Mouse (Mus musculus) ZHBTc4 (cell line): ENCODE results near the gene Psmd3.
A peak's percentile ranks its signal among the peaks of the same experiment; 100 is the strongest.
"Not testable (repeated sequence)": the region's sequence is repeated elsewhere in the genome, so short reads cannot be mapped to it uniquely, and the experiment has no call there.

Experiments
- DNase-seq: peaks from one replicate; pipeline ENCODE4 v3.0.0-alpha.2; 2011; ENCODE audit warnings: low read depth, low spot score

The Psmd3 gene

GRCm38 (mm10) chr11:98717904-98718303 lies 35.5 kb downstream of the Psmd3 start:
- DNase-seq: peak; percentile 86

GRCm38 (mm10) chr11:98720756-98721155 lies 38.4 kb downstream of the Psmd3 start:
- no peak for DNase-seq

- DNase-seq: no peak
Measured at GRCm38 (mm10) chr11:98721458-98722226, 39.3 kb downstream of the Psmd3 start.

- DNase-seq: no peak
Measured at GRCm38 (mm10) chr11:98723098-98723497, 40.7 kb downstream of the Psmd3 start.

DNA sequence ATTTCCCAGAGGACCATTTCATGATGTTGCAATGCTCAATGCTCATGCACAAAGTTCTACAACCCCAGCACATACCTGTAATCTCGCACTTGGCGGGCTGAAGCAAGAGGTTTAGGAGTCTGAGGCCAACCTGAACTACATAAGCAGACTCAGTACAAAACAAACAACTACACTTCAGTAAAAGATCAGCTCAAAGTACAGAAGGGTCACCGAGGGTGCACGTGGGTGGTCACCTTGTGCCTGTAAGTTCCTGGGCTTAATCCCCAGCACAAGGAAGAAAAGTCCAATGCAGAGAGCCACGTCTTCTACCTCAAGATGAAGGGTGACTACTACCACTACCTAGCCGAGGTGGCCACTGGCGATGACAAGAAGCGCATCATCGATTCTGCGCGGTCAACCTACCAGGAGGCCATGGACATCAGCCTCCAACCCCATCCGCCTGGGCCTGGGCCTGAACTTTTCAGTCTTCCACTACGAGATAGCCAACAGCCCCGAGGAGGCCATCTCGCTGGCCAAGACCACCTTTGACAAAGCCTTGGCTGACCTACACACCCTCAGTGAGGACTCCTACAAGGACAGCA lies 43.7 kb downstream of the Psmd3 start:
- DNase-seq: no peak

- DNase-seq: peak; percentile 93
Measured at GRCm38 (mm10) chr11:98729119-98729588, 46.8 kb downstream of the Psmd3 start, which contains the start of gene Med24. Gene Med24, minus strand, starts transcription at chr11:98729435.

DNA sequence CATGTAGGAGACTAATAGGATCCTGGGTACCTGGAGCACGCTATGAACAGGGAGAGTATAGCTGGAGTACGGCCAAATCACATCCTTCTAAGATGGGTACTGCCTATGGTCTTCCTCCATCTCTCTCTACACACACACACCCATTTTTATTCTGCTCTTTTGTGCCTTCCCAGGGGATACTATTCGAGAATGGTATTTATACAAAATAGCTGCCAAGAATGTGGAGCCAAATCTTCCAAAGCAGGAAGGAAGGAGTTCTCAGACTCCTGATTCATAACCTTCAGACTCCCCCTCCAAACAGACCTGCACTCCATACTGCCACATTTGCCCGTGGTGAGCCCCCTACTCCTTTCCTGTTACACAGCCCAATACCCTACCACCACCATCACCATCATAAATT lies 48.4 kb downstream of the Psmd3 start:
- no peak for DNase-seq

DNA sequence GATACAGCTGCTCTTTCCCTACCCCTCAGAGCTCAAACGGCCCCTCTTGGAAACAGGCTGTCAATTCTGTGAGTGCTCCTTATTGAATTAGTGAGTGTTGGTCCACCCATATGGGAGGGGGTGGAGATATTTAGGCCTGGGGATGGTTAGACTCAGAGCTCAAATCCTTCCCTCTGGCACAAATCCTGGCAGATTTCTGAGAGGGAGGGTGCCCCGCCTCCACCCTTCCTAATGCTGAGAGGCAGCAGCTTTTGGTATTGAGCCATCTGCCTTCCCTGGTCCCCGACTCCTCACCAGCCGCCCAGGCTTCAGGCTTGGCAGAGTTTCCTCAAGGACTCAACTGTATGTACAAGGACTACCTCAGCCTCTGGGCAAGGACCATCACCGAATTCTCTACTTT lies 48.8 kb downstream of the Psmd3 start:
- no peak for DNase-seq

DNA sequence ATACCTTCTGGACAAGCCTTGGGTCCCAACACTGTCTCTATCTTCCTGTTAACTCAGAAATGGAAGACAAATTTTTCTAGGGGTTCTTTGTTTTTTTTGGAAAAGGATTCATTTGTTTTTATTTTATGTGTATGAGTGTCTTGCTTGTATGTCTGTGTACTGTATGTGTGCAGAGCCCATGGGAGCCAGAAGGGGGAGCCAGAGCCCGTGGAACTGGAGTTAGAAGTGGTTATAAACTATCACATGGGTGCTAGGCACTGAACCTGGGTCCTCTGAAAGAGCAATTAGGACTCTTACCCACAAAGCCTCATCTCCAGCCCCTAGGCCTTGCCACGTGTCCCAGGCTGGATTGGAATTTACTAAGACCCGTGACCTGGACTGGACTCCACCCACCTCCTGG lies 51.7 kb downstream of the Psmd3 start:
- peak; percentile 56 for DNase-seq

DNA sequence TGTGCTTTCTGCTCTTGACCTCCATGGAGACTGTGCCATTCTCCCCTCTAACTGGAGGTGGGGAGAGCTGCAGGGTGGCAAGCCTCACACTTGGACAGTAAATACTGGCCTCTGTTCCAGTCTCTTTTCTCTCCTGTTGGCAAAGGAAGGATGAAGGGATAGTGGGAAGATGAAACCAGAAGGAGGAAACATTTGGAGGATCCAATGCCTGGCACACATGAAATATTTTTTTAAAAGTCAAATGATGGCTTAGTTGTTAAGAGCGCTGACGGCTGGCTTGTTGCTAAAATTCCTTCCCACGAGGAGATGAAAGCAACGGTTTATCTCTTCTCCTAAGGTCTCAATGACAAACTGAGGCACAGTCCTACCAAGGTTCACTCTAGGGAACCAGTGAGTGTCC lies 52.8 kb downstream of the Psmd3 start:
- DNase-seq: no peak

DNA sequence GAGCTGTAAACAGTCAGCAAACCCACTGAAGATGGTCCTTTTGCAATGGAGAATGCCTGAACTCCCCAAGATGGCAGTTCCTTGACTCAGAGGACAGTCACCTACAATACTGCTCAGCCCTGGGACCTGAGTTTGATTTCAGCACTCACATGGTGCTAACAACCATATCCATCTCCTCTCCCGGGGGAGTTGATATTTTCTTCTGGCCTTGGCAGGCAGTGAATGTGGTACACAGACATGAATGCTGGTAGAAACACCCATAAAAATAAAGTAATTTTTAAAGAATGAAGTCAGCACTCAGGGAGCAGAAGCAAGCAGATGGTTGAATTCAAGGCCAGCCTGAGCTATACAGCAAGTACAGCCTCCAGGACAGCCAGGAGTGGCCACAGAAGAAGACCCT lies 53.8 kb downstream of the Psmd3 start:
- no peak for DNase-seq

- DNase-seq: not testable (repeated sequence)
Measured at GRCm38 (mm10) chr11:98737220-98737619, 54.9 kb downstream of the Psmd3 start.

GRCm38 (mm10) chr11:98738428-98738911 lies 56.1 kb downstream of the Psmd3 start:
- no peak for DNase-seq

DNA sequence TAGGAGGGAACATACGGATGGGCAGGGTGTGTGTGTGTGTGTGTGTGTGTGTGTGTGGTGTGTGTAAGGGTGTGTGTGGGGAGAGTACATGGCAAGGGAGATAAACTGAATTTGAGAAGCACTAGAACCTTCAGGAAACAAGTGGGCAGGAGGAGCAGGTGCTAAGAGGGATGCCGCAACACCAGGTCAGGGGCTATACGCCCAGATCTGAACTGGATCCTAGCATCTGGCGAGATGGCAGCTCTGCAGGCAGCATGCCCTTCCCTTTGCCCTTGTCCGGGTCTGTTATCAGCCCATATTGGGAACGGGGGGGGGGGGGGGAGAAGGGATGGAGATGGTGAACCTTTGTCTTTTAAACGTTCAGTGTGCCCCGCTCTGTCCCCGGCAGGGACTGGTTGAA lies 56.6 kb downstream of the Psmd3 start:
- DNase-seq: peak; percentile 41

- DNase-seq: no peak
Measured at GRCm38 (mm10) chr11:98740026-98740392, 57.7 kb downstream of the Psmd3 start.

DNA sequence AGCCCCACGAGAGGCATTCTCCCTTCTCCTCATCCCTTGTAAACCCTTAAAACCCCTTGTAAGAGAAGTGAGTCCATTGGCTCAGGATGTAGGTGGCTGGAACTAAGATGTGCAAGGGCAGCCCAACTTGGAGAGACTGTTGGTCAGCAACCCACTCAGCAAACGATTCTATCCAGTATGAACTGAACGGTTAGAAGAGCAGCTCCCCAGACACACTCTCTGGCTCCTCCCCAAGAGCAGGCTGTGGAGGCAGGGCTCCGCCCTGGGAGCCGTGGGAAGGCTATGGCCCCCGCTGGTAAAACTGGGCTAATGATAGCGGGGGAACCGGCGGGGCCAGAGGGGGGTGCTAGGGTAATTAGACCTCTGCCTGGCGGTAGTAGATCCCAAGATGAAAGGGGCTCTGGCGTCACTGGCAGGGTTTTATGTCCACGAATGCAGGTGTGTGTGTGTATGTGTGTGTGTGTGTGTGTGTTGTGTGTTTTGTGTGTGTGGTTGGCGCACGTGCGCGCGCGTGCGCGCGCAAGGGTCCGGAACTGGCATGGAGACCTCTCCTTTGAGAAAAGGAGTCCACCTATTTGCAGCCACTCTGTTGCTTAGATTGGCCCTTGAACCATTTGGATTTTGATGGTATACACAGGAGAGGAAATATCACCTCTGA lies 58.2 kb downstream of the Psmd3 start, which contains the start of gene Thra:
Gene Thra (plus strand): TSS at position 246 of the 658 bp plus-strand sequence.
- peak; percentile 67 for DNase-seq

DNA sequence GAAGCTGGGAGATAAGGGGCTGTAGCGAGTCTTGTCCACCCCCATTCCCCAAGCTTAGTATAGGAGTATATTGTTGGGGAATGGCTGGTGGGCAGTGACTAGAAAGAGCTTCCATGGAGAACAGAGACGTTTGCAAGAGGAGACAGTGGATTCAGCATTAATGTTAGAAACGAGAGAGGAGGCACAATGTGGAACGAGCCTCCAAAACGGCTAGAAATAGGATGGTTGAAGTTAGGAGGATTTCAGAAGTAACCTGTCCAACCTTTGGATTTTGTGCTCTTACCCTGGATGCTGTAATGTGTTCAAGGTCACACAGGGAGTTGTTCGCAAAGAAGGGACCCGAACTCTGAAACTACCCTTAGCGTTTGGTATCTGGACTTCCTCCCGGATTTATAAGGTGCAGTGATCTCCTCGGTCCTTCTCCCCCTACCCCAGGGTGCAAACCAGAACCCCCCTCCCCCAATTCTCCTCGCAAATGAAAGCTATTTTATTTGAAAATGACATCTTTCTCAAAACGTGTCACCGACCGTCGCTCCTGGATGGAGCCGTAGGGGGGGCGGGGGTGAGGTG lies 58.8 kb downstream of the Psmd3 start:
- no peak for DNase-seq

DNA sequence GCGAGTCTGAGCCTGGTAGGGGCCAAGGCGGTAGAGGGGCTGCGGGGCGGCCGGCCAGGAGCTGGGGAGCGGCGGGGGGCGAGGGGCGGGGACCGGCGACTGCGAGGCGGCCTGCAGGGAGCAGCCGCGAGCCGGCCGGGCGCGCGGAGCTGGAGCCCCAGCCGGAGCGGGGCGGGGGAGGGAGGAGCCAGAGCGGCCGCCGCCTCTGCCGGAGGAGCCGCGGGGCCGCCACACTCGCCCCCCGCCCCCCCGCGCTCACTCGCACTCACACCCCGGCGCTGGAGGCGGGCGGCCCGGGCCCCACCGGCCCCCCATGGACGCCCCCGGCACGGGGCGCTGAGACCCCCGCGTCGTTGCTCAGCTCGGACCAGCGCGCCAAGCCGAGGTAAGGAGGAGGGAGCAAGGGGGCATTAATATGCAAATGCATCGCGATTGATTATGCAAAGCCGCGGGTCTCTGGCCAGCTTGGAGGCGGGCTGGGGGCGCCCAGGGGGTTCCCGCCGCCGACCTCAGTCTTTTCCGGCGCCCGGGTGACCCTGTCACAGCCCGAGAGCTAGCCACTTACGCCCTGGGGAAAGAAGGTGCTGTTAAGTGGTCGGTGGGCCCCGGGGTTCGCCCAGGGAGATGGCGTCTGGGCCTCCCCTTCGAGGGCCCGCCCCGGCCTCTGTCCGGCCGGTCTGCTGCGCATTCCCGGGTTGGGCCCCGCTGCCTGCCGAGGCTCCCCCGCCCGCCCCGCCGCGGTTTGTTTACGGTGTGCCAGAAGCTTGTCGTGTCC lies 59.5 kb downstream of the Psmd3 start:
- peak; percentile 77 for DNase-seq

- DNase-seq: no peak
Measured at GRCm38 (mm10) chr11:98742397-98743291, 60.3 kb downstream of the Psmd3 start.

- DNase-seq: no peak
Measured at GRCm38 (mm10) chr11:98743655-98744345, 61.4 kb downstream of the Psmd3 start.
